Mouse (Mus musculus) kidney, postnatal 4 days (tissue): ENCODE data around the gene Rab43.

ENCODE experiments used
- DNase-seq, 2 experiments: peaks; one replicate each; pipeline ENCODE4 v3.0.0; 2021; ENCODE audit warnings: mixed read lengths in 2 of 2

The Rab43 gene

GRCm38 (mm10) chr6:87746849-87747248 lies 65.1 kb downstream of the Rab43 start:
- DNase-seq = peak; percentile 74 to 82

- DNase-seq = peak in 1 of 2 experiments; percentile 26
Measured at GRCm38 (mm10) chr6:87746059-87746458, 65.9 kb downstream of the Rab43 start.

- DNase-seq = peak in 1 of 2 experiments; percentile 50
Measured at GRCm38 (mm10) chr6:87745301-87745700, 66.7 kb downstream of the Rab43 start.

- DNase-seq = no peak
Measured at GRCm38 (mm10) chr6:87744632-87745031, 67.3 kb downstream of the Rab43 start.

GRCm38 (mm10) chr6:87743281-87743680 lies 68.7 kb downstream of the Rab43 start:
- DNase-seq = no peak

GRCm38 (mm10) chr6:87742804-87743203 lies 69.2 kb downstream of the Rab43 start:
- DNase-seq = peak in 1 of 2 experiments; percentile 38

- DNase-seq = no peak
Measured at GRCm38 (mm10) chr6:87741978-87742377, 70.0 kb downstream of the Rab43 start.

- no peak for DNase-seq
Measured at GRCm38 (mm10) chr6:87740496-87740895, 71.5 kb downstream of the Rab43 start.

- DNase-seq = no peak
Measured at GRCm38 (mm10) chr6:87739898-87740297, 72.1 kb downstream of the Rab43 start.
